Mouse (Mus musculus) small intestine, adult 2 months (tissue): ENCODE data around the gene Nkx1-2. TPM values are rescaled to one million over a fixed set of nuclear protein-coding genes. Genes with fewer than 3 reads are reported as not detected.

Experiments used
- H3K27ac ChIP-seq: fragments of 200-500 bp; 2 replicates; pipeline ENCODE4 v1.5.1; 2012; ENCODE audit warnings: low read depth, low read length, control low read depth, inconsistent platforms; ENCODE audit not compliant: insufficient read depth
- H3K27me3 ChIP-seq: fragments of 200-500 bp; 2 replicates; pipeline ENCODE4 v1.6.1; 2012; ENCODE audit warnings: mild to moderate bottlenecking, moderate library complexity, low read length, inconsistent platforms; ENCODE audit not compliant: control insufficient read depth, insufficient read depth
- H3K36me3 ChIP-seq: fragments of 200-500 bp; 2 replicates; pipeline ENCODE4 v1.6.1; 2012; ENCODE audit warnings: mild to moderate bottlenecking, low read length, control low read depth, inconsistent platforms; ENCODE audit not compliant: control insufficient read depth, insufficient read depth
- H3K4me1 ChIP-seq: fragments of 200-500 bp; 2 replicates; pipeline ENCODE4 v1.6.1; 2012; ENCODE audit warnings: low read length, inconsistent platforms, mixed read lengths; ENCODE audit not compliant: control insufficient read depth, insufficient read depth, insufficient read length
- H3K4me3 ChIP-seq: fragments of 200-500 bp; 2 replicates; pipeline ENCODE4 v1.5.1; 2012; ENCODE audit warnings: low read depth, mild to moderate bottlenecking, control low read depth, inconsistent platforms, low read length, moderate library complexity
- CTCF ChIP-seq: fragments of 200-500 bp; IDR thresholded peaks from 2 replicates; pipeline ENCODE4 v1.5.1; 2012; ENCODE audit warnings: low read depth, mild to moderate bottlenecking, control low read depth, inconsistent platforms, low read length, moderate library complexity, mixed read lengths; ENCODE audit not compliant: insufficient replicate concordance, insufficient read length; ENCODE audit errors: extremely low read depth
- POLR2A ChIP-seq: fragments of 200-500 bp; IDR thresholded peaks from 2 replicates; pipeline ENCODE4 v1.6.1; 2012; ENCODE audit warnings: low read depth, mild to moderate bottlenecking, control low read depth, inconsistent platforms, low read length, moderate library complexity
- WGBS: fragments of 180-500 bp; shearing (Covaris S2); methylation state at CpG from one replicate; pipeline ENCODE4 v1.1.7; 2018; 5-methylcytosine and 5-hydroxymethylcytosine counted together
- polyA plus RNA-seq: library from polyadenylated mRNA; depleted of rRNA; stranded (reverse); fragments of >200 nt; gene quantifications from 2 replicates; pipeline ENCODE4 v1.2.3, GENCODE M21; 2012

Gene Nkx1-2
- polyA plus RNA-seq, 1 experiment: 0.24 TPM

DNA sequence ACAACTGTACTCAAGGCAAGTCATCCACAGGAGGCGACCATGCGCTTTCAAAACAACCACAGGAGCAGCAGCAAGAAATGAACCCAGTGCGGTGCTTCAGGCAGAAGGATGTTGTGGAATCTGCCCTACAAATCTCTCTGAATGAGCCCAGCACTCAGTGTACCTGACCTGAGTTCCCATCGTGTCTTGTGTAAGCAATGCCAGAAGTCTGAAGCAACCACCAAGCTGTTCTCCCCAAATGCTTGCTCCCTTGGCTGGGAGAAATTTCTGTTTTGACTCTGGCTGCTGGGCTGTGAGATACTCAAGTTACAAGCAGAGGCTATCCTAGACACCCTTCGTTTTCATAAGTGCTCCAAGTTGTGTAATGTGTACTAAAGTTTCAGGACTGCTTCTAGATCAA lies 6.3 kb upstream of the Nkx1-2 start:
- Histone ChIP-seq H3K27ac (no peak overlapping the region), H3K36me3 (no peaks in the 10 kb centered on the region), H3K27me3 (no peaks in the 10 kb centered on the region), H3K4me1 (no peaks in the 10 kb centered on the region), H3K4me3 (no peak overlapping the region)
- WGBS: 72% methylated on average over 5 of the region's 5 CpGs
- TF ChIP-seq POLR2A (no peak), CTCF (no peak)

DNA sequence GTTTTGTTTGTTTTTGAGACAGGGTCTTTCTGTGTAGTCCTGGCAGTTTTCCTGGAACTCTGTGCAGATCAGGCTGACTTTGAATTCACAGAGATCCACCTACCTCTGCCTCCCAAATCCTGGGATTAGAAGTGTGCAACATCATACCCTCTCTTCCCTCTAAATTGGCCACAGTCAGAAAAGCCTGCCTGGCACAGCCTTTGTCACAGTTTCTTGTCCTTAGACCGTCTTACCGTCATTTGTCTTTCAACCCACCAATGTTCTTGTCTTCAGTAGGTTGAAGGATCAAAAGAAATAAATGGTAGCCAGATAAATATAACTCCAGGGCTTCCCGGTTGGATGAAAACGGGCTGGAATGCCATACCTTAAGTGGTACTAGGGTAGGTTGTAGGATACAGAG lies 5.3 kb upstream of the Nkx1-2 start:
- no peaks in the 10 kb centered on the region for H3K36me3 ChIP-seq
- H3K27me3 ChIP-seq: peaks cover 2% of the 10 kb centered on the region
- TF ChIP-seq CTCF (no peak), POLR2A (no peak)
- H3K4me1 ChIP-seq: 0 out of 2 replicates have a peak, but pooled peaks cover 1% of the 10 kb centered on the region
- H3K4me3 ChIP-seq: no peak overlapping the region
- WGBS: 94% methylated on average over 4 of the region's 4 CpGs
- no peak overlapping the region for H3K27ac ChIP-seq

DNA sequence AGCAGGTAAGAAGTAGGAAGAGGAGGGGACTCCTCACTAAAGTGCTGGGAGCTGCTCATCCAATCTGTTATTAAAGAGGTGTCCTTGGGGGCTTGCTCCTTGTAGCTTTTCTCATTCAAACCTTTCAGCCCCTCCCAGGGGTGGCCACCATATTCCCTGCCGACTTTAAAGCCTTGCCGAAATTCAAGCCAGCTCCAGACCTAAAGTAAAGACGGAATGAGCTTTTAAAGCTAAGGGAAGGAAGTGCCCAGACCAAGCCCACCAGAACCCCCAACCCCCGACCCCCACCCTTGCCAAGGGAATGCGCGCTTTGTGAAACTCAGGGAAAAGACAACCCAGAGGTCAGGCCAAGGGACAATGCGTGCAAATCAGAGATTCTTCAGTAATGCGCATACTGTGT lies 1.5 kb upstream of the Nkx1-2 start:
- Histone ChIP-seq H3K27me3 (peaks cover 12% of the 10 kb centered on the region), H3K27ac (no peak overlapping the region), H3K4me1 (peaks cover 15% of the 10 kb centered on the region), H3K36me3 (no peaks in the 10 kb centered on the region), H3K4me3 (no peak overlapping the region)
- no peak for TF ChIP-seq POLR2A
- WGBS: 69% methylated on average over 8 of the region's 8 CpGs

DNA sequence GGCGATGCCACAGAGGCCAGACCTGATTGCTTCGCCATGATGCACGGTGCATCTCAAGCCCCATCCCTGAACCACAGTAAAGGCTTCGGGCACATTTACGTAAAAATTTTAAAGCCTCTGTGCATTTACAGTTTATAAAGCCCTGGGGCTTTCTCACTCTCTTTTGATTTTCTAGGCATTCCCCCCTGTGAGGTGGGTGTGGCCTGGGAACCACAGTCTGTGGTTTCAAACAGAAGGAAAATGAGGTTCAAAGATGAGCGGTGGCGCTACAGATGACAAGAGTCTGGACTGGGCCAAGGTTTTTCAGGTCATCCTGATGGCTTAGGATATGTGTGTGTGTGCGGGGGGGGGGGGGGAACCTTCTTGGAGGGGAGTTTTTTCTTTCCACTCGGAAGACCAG lies 589 bp upstream of the Nkx1-2 start:
- Histone ChIP-seq H3K36me3 (no peaks in the 10 kb centered on the region), H3K4me3 (peak overlapping the region; percentile 11; the same call in 1 of the 2 replicates), H3K4me1 (peaks cover 15% of the 10 kb centered on the region), H3K27me3 (peaks cover 12% of the 10 kb centered on the region), H3K27ac (no peak overlapping the region)
- TF ChIP-seq POLR2A: no peak
- no peak for TF ChIP-seq CTCF
- 49% methylated on average over 9 of the region's 9 CpGs for WGBS

DNA sequence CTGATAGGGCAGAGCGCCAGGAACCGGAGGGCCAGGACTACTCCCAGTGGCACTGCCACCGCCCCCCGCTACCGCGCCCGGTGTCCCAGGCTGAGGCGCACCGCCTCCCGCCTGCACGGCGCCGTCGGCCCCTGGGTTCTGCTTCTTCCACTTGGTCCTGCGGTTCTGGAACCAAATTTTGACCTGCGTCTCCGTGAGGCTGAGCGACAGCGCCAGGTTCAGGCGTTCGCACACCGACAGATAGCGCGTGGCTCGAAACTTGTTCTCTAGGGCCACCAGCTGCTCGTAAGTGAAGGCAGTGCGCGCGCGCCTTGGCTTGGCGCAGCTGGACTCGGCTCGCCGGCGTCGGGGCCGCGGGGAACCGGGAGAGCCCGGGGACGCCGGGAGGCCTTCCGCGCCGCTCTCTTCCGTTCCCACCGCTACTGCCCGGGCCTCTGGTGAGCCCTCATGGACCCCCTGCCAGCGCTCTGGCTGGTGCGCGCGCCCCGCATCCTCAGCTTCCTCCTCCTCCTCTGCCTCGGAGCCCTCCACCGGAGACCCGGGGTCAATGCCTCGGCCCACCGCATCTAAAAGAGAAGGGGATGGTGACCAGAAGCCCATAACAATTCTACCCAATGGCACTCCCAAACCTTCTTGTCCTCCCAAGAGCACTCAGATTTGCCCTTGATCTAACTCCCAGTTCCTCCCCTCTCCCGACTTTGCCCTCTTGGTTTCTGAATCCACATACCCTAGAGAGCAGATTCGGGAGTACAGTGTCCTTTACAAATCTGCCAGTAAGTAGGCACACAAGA lies 2.0 kb downstream of the Nkx1-2 start:
- H3K27ac ChIP-seq: no peak overlapping the region
- peak overlapping the region; percentile 74 for H3K4me3 ChIP-seq
- peaks cover 15% of the 10 kb centered on the region for H3K4me1 ChIP-seq
- H3K27me3 ChIP-seq: peaks cover 12% of the 10 kb centered on the region
- WGBS: under 1% methylated on average over 59 of the region's 60 CpGs
- H3K36me3 ChIP-seq: no peaks in the 10 kb centered on the region
- TF ChIP-seq POLR2A (no peak), CTCF (no peak)

DNA sequence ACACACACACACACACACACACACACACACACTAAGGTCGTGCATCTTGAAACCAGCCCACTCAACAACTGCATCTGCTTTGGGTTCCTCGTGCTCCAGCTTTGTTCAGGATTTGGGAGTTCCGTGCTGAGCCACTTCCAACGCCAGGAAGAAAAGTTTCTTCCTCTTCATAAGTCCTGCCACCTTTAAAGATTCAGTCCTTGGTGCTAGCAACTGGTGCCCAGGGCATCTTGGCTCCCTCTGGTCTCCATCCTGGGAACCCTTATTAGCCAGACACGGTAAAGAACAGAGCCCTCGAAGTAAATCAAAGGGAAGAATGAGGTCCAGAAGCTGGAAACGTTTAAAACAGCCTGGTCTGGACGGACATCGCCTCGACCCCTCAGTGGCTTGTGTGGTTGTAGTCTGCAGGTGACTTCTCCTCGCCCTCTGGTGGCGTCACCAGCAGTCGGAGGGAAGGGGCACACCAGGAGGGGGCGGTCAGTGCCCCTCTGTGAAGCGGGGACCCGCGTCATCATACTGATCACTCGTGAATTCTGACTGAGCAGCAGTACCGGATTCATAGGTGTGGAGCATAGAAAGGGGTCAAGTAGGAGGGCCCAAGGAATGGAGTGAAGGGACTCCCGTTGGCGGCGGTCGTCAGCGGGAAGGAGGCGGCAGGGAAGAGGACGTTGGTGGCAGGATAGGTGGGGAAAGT lies 2.7 kb downstream of the Nkx1-2 start:
- TF ChIP-seq POLR2A (no peak), CTCF (no peak)
- peaks cover 12% of the 10 kb centered on the region for H3K27me3 ChIP-seq
- H3K4me3 ChIP-seq: peak overlapping the region; percentile 74

DNA sequence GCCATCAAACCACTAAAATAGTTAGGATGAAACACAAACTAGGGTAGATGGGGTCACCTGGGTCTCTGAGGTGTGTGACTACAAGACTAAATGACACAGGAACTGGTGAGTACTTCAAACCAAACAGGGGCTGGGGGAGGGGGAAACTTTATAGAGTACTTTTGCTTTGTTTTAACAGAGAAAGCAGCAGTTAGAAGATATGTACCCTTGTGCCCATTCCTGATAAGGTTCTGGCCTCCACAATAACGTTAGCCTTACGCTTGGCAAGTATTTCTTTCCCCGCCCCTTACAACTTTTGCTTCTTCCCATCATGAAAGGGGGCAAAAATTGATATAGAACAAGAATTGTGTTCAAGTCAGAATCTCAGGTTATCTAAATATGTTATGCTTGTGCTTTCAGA lies 3.6 kb downstream of the Nkx1-2 start:
- H3K27ac ChIP-seq: no peak overlapping the region
- H3K27me3 ChIP-seq: peaks cover 12% of the 10 kb centered on the region
- 76% methylated on average over 3 of the region's 3 CpGs for WGBS
- no peak overlapping the region for H3K4me3 ChIP-seq
- H3K4me1 ChIP-seq: peaks cover 15% of the 10 kb centered on the region
- no peaks in the 10 kb centered on the region for H3K36me3 ChIP-seq
- no peak for TF ChIP-seq POLR2A
- TF ChIP-seq CTCF: no peak

More for the DNA sequence above, 2.7 kb downstream of the Nkx1-2 start:
- Histone ChIP-seq H3K27ac (no peak overlapping the region), H3K36me3 (no peaks in the 10 kb centered on the region), H3K4me1 (peaks cover 15% of the 10 kb centered on the region)
- WGBS: 7% methylated on average over 26 of the region's 26 CpGs
